Mouse (Mus musculus): ENCODE measurements at regions not wholly inside any gene's neighbourhood (a gene's known extent, or its start where the extent isn't known, plus 50 kb on each side); places are given as distances from the start of the nearest gene placed in this dataset.

DNA sequence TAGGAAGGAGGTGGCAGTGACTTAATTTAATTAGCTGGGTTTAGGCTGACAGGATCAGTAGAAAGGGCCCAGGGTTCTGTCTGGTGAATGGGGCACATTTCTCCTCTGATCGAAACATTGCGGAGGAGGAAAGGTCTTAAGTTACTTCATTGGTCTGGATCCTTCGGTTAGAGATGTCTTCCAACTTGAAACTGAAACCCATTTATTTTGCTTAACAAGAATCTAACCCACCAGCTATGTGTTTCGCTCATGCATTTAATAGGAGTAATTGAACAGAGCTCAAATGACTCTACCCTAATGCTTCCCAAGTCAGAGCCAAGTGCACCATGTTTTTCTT, 64.2 kb upstream of the Pitx1 start:
- TF ChIP-seq GATA1 (IDR thresholded peaks at IDR 0.05; ENCODE audit: borderline replicate concordance, low read length), result no peak
- no peak for TF ChIP-seq FLI1 (IDR thresholded peaks at IDR 0.05; ENCODE audit: low read length)

Data from megakaryocyte, embryonic 14.5 days (primary cell).